Mouse (Mus musculus): Measurements from ENCODE around the gene Tln2.

The Tln2 gene

DNA sequence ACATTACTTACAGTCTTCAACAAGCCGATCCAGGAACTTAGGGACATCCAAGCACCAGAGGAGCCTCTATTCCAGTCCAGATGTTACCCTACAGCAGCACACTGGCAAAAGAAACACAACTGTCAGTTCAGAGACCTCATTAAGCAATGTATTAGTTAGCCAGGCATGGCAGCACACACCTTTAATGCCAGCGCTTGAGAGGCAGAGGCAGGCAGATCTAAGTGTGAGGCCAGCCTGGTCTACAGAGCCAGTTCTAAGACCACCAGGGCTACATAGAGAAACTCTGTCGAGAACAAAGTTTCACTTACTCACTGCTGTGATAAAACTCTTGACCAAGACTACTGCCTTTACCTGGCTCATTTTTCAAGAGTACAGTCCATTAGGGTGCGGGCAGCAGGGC is at the start of gene Tln2:
Gene Tln2 (minus strand): TSS at position 101 of the 400 bp plus-strand sequence.
- DNase-seq (ENCODE audit: extremely low spot score, low read depth, low spot score) = no peak

DNA sequence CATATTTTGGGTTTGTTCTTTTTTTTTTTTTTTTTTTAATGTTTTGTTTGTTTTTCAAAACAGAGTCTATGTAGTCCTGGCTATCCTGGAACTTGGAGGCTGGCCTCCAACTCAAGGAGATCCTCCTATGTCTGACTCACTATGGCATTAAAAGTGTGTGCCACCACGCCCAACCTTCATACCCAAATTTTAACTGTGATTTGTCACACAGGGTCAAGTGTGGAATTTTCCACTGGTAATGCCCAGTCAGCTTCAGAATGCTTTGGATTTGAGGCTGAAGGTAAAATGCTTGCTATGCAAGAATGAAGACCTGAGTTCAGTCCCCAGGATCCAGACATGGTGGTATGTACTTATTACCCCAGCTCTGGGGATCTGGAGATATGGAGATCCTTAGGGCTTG is 49.7 kb upstream of the Tln2 start:
- no peak for DNase-seq (ENCODE audit: extremely low spot score, low read depth, low spot score)

DNA sequence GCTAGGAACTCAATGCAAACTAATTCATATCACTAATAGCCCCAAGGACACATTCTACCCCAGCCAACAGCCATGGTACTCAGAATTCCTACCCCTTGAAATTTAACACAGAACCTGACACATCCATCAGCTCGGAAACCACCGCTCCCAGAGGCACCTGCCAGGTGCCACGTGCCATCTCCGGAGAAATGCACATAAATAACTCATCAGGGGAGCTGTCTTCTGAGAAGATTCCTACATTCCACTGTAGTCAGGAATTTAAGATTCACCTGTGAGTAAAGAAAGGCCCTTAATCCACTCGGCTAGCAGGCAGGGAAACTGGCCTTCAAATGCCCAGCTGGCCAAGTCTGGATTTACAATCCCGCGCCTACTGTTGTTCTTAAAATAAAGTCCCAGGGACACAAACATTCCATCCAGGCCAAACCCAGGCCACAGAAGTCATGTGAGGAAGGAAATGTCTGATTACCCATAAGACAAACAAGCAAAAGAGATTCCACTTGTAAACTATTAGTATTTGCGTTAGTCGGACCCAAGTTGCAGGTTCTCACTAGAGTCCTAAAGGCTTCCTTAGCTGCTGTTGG is 48.4 kb upstream of the Tln2 start:
- DNase-seq (ENCODE audit: extremely low spot score, low read depth, low spot score) = no peak

DNA sequence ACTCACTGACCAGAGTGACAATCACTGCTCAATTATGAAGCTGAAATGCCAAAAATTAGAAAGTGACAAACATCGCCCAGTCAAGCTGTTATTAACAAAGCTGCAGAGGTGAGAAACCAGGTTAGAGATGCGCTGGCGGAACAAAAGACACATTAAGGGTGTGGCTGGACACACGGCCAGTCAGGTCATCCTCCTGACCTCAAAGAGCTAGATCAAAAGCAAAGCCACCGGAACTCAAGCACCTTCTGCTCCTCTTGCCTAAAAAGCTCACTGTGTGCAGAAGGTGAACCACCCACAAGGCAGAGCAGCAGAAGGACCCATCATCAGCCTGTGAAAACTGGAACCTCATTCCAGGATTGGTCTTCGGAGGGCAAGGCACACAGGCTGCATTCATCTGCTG is 47.8 kb upstream of the Tln2 start:
- DNase-seq (ENCODE audit: extremely low spot score, low read depth, low spot score) = no peak

DNA sequence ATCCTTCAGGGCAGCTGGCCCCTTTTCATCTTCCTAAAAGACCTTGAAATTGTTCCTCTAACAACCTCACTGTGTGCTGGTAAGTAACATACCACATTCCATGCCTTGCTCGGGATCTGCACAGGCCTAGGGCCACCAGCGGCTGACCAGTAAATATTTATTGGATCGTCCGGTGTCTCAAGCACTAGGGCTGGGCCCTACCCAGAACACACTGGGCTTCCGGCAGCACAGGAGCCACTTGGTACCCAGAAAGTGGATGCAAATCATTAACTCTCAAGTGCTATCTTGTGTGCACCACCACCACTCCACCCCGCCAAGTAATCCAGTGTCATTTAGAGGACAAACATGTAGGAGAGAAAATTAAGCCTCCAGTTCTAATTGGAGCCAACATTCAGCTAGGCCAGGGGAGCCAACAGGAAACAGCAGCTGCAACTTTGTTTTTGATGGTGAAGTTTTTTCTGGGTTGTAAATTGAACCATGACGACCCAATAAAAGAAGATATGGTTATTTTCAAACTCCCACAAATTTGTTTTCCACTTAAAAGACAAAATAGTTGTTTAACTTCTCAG is 46.4 kb upstream of the Tln2 start:
- DNase-seq (ENCODE audit: extremely low spot score, low read depth, low spot score) = no peak

DNA sequence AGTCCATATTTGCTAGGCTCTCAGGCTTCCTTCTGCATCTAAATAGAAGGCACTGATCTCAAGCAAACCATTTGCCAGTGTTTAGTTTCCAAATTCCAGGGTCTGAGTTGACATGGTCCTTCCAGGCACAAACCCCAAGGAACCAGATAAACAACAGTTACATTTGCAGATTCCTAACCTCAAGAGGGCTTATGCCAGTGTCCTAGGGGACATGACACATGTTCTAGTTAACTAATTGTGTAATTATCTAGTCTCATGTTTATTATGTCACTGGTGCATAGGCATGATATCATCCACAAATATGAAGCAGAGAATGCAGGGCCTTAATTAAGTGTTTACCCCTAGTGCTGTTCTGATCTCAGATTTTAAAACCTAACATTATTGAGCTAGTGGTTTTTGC is 45.4 kb upstream of the Tln2 start:
- DNase-seq (ENCODE audit: extremely low spot score, low read depth, low spot score) = no peak

DNA sequence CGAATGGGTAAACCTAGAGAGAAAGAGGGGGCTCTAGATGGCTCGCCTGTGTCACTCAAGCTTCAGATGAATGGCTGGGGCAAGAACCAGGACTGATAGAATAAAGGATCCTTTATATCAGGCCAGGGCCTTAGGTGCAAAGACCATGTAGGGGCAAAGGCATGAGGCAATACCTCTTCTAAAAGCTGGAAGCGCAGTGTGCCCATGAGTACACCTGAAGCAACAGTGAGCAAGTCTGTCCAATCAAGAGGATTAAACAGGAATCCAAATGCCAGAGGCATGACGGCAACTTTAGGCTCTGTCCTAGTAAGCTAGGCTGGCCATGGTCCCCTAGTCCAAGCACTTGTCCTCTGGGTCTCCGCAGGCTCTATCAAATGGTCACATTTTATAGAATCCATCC is 42.8 kb upstream of the Tln2 start:
- no peak for DNase-seq (ENCODE audit: extremely low spot score, low read depth, low spot score)

DNA sequence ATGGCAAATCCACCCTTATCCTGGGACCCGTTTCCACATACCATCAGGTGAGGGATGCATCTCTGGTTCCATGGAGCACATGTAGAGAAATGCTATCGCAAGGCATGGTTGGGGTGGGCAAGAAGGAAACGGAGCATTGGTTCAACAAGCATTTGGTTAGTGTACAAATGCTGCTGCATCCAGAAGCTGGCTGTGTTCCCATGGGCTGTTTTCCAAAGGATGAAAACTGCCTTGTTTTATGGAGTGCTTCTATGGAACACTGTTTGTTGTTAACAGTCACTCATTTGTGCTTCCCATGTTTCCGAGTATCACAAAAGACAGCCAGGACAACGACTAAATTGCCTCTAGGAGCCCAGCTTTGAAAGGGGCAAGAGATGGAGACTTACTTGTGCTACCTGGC is 35.7 kb upstream of the Tln2 start:
- DNase-seq (ENCODE audit: extremely low spot score, low read depth, low spot score) = no peak

DNA sequence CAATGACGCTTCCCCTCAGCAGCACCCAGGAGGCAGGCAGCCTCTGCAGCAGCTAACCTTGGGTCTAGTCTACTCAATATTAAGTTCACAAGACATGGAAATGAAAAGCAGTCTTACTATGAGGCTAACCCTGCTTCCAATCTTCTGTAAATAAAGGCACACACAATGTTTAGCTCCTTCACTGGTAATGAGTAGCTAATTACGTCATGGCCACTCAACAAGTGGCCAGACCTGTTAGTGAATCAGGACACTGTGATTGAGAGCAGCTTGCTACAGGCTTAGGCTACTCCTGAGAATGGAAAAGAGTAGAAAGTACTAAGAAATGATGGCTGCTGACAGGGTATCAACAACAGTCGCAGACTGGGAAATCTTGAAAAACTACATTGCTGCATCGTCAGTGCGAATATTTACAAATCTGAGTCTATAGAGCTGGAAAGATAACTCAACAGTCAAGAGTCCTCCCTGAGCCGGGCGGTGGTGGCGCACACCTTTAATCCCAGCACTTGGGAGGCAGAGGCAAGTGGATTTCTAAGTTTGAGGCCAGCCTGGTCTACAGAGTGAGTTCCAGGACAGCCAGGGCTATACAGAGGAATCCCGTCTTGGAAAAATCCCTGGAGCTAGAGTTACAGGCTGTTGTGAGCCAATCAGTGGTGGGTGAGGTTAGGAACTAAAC is 34.1 kb upstream of the Tln2 start:
- DNase-seq (ENCODE audit: extremely low spot score, low read depth, low spot score) = no peak

DNA sequence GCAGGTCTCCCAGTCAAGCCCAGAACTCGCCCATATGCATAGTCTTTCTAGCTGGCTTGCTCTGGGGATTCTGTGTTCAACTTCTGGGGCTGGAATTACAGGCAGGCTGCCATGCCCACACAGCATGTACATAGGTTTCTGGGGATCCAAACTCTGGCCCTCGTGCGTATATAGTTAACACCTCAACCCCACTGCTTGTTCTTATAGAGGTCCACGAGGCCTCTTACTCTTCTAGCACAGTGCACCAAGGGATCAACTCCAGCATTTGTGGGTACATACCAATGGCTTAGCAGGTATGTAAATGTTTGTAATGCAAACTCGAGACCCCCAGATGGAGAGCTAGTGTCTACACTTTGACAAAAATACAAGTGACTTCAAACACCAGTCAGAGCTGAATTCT is 33.2 kb upstream of the Tln2 start:
- no peak for DNase-seq (ENCODE audit: extremely low spot score, low read depth, low spot score)

DNA sequence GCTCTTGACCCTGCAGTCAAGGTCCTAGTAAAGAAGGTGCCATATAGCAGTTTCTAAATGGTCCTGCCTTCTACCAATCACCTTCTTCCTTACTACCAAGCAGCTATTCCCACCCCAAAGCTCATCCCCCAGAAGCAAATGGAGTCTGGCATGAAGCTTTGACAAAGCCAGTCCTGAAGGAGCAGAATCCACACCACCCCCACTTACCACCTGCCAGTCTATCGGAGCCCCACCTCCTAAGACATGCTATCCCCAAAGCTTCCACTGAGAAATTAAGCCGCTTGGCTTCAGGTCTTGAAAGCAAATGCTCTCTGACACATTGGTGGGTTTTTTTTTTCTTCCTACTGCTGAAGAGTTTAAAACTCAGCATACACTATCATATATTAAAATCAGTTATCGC is 27.6 kb upstream of the Tln2 start:
- no peak for DNase-seq (ENCODE audit: extremely low spot score, low read depth, low spot score)

DNA sequence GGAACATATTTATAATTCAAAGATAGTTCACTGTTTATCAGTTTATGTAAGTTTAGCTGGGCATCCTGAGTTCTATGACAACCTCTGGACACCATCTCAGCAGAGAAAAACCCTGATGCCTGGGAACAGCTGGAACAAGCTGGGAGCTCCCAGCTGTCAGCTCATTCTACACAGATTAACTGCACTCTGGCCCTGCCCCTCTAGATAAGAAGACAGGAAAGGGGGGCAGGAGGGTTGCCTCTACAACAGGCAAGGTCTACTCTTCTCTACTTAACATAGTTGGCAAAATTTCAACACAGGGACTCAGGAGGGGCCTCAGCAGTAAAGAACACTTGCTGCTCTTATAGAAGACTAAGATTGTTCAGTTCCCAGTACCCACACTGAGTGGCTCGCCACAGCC is 27.0 kb upstream of the Tln2 start:
- DNase-seq (ENCODE audit: extremely low spot score, low read depth, low spot score) = no peak

DNA sequence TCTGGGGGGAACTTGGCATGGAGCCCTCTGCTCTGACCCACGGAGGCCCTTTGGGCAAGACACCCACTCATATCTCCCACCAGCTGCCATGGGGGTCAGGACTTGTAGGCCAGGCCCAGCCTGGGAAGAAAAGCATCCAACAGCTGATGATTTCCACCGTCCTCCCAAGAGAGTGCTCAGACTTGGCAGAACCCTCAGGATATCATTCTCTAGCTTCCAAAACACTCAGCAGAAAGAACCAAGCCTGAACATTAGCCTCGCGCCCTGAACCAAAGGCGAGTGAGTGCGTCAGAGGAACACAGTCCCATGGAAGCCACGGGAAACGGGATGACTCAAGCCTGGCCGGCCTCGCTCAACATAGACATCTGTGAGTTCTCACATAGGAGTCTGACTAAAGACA is 25.4 kb upstream of the Tln2 start:
- DNase-seq (ENCODE audit: extremely low spot score, low read depth, low spot score) = no peak

DNA sequence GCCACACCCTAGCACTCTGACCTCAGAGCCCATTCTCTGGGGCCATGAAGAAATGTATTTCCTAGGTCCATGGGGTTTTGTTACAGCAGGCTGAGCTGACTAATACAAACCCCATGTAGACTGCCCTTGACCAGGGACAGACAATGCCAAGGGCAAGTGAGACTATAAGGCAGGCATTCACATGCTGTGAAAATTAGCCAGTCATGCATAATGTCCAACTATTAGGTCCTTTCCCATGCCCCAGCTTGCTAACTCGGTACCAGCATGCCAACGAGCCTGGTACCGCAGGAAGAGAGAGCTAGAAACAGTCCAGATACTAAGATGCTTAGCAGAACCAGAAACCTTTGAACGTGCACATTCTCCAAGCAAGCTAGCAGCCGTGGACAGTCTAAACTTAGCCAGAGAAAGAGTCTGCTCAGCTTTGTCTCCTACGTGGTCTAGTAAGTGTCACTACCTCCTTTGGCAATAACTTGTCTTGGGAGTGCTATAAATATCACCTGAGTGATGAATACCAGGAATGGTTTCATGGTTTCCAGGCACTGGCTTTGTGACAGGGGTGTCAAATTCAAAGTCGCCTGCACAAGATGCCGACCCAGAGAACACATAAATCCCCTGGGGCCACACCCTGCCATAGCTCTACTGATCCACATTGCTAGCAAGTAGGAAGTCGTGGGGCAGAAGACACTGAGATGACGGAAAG is 22.2 kb upstream of the Tln2 start:
- DNase-seq (ENCODE audit: extremely low spot score, low read depth, low spot score) = no peak

DNA sequence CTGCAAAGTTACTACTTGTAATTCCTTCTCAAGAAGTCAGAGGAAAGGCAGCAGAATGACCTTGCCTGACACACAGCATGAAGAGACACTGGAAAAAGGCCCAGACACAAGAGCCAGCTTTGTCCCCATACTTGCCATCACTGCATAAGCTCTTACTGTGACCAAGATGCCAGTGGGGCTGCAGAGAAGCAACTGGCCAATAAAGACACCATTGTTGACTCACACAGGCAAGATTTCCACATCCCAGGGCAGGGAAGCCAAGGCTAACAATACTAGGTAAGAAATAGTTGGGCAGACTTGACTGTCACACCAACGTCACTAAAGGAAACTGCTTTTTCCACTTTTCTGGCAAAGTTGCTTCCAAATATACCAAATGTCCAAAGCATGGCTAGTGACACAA is 20.0 kb upstream of the Tln2 start:
- DNase-seq (ENCODE audit: extremely low spot score, low read depth, low spot score) = no peak

DNA sequence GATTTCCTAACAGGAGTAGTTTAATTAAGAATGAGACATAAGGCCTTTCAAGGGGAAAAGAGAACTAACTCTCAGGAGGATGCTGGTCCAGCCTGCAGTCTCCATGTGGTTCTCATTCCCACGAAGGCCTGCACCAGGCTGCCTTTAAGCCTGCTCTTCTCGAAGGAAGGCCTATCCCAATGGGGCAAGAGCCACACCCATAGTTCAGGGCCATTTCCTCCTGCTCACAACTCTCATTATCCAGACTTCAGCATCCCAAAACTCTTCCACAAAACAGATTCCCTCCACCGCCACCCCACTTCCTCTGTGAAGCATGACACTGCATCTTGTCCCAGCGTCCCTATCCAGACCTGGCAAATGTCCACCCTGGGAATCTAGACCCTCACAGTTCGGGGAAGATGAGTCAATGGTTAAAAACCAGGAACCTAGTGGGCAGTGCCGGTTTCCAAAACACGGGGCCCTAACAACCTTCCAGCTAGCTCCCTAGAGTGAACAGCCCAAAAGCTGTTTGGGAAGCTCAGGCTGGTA is 15.3 kb upstream of the Tln2 start:
- no peak for DNase-seq (ENCODE audit: extremely low spot score, low read depth, low spot score)

DNA sequence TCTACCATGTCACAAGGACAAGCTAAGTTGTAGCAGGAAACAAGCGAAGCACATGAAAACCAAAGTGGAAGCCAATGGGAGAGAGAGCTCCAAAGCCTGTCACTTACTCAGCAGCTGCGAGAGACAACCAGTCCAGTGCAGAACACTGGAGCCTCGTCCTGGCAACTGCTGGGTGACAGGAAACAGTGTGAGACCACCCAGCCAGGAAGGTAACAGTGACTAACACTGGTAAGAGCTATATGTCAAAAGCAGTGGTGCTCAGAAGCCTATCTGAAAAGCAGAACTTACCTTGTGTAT is 14.1 kb upstream of the Tln2 start:
- DNase-seq (ENCODE audit: extremely low spot score, low read depth, low spot score) = no peak

DNA sequence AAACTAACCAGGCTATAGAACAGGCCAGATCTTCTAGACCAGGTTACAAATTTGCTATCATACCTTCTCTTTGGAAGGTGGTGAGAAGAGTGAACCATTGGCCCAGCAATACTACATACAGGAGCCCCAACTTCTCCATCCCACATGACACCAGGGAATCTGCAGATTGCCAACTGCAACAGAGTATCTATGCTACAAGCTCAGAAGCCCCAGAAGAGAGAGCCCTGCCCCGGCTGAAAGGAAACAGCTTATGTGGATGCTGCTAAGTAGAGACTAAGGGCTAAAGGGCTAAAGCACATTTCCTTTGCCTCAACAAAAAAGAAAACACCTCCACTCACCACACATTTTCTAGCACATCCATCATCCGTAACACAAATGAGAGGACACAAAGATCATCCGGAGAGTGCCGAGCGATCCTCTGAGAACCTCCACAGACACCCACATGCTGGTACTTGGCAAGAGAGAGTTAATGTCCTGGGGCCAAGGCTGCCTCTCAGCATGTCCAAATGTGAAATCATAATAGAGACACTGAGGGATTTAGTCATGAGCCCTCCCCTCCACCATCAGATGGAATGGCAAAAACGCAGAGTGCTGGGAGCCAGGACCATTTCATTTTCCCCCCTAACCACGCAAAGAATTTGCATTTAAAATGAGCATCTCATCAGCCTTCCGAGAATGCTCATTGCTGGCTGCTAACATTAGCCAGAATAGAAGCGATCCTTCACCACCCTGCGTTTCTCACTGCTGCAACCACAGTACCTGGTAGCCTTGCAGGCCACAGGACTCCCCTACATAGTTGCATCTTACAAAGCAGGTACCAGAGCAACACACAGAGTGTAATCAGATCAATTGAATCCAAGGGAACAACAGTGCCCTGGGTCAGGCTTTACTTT is 13.5 kb upstream of the Tln2 start:
- DNase-seq (ENCODE audit: extremely low spot score, low read depth, low spot score) = no peak

DNA sequence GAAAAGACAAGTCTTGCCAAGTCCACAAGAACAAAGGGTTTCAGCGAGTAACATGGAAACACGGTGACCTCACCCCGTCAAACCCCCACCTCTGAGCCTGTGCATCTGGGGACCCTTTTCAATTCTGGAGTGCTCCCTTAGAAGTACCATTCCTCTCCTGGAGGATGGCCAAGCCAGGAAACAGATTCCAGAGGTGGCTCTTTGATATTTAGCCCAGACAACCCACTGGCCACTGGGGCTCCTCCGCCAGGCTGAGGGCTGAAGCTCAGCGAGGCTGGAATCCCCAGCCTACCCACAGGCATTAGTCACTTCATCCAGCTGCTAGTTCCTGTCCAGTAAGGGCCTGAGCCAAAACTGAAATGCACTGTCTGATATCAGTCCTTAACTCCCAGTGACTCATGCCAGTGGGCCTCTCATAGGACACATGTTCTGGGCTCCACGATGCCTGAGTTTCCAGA is 6.3 kb upstream of the Tln2 start:
- no peak for DNase-seq (ENCODE audit: extremely low spot score, low read depth, low spot score)

DNA sequence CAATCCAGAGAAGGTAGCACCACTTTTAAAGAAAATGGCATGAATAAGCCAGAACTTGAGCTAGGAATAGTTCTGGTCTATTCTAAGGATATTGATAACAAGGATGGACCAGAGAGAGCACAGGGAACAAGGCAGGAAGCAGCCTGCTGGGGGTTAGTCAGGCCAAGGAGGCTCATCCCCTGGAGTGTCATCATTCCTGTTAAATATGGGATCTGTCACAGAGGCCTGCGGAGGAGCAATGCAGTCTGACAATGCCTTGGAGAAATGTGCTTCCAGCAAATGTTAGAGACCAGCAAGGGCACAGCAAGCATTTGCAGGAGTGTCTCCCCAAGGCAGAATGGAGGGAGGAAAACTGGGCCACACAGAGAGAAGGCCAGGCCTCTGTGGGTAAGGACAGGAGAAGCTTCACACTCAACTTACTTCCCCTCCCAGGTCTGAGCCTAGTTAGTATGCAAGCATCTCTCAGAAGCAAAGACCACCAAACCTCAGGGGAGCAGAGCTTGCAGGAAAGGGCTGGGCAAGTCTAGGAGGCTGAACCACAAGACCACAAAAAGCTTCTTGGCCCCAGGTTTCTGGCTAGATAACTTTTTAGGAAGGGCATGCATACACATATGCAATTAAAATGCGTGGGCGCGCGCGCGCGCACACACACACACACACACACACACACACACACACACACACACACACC is 9.5 kb downstream of the Tln2 start:
- DNase-seq (ENCODE audit: extremely low spot score, low read depth, low spot score) = no peak

DNA sequence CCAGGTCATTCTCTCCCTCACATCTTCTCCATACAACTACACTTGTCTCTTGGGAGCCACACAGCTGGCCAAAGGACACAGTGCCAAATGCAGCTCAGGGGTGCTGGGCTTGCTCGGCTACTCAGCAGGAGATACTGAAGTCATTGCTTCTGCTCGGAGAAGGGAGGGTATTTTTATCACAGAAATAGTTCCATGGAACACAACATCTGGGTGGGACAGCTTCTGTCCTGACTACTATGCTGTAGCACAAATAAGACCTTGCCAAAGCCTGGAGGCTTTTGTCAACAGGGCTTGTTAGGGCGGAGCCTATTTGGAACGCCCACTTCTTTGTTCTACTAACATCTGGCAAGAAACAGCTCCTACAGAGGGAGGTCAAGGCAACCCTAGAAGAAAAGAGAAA is 10.2 kb downstream of the Tln2 start:
- no peak for DNase-seq (ENCODE audit: extremely low spot score, low read depth, low spot score)

Data from hindlimb bud, embryonic 11.5 days (tissue).